Mouse (Mus musculus) neural tube, embryonic 10.5 days (tissue): Measurements from ENCODE around the gene Dpysl5.

Experiments used
- DNase-seq: peaks from one replicate; pipeline ENCODE4 v3.0.0-alpha.2; 2017; ENCODE audit warnings: low spot score; ENCODE audit errors: extremely low spot score

Dpysl5 gene

GRCm38 (mm10) chr5:30818758-30819309 lies 107.5 kb downstream of the Dpysl5 start:
- DNase-seq, result no peak

DNA sequence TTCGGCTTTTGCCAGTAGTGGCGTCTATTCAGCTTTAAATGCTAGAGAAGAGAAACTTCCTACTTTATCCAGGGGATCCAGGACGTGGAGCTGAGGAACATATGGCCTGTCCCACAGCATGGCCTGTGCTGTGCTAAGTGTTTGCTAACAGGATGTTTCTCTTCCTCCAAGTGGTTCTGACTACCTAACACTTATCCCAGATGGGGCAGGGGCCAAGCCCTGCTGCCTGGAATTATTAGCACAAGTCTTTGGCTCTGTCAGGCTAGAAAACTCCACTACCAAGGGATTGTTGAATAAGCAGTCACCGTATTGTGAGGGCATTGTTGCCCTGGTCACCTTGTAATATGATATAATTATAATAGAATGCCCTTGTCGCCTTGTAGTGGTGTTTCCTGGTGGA lies 111.3 kb downstream of the Dpysl5 start:
- DNase-seq, result no peak

GRCm38 (mm10) chr5:30823091-30823490 lies 111.7 kb downstream of the Dpysl5 start:
- no peak for DNase-seq

- DNase-seq, result no peak
These were observed 113.0 kb downstream of the Dpysl5 start for GRCm38 (mm10) chr5:30824124-30824988.

GRCm38 (mm10) chr5:30825166-30825565 lies 113.8 kb downstream of the Dpysl5 start:
- no peak for DNase-seq

DNA sequence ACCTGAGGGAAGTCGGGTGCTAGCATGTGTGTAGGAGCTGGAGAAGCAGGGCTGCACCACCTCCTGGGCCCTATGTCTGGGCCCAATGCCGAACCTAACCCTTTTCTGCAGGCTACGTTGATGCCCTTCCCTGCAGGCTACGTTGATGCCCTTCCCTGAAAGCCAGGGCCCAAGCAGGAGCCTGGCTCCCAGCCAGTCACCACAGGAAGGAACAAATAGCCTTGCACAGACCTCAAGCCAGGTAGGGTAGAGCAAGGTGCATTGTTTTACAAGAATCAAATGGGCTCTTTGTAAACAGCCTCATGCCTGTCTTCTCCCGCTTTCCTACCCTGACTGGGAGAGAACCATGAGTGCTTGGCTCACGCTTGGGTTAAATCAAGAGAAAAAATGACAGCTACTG lies 114.5 kb downstream of the Dpysl5 start:
- no peak for DNase-seq

GRCm38 (mm10) chr5:30833416-30833815 lies 122.1 kb downstream of the Dpysl5 start:
- DNase-seq, result no peak

DNA sequence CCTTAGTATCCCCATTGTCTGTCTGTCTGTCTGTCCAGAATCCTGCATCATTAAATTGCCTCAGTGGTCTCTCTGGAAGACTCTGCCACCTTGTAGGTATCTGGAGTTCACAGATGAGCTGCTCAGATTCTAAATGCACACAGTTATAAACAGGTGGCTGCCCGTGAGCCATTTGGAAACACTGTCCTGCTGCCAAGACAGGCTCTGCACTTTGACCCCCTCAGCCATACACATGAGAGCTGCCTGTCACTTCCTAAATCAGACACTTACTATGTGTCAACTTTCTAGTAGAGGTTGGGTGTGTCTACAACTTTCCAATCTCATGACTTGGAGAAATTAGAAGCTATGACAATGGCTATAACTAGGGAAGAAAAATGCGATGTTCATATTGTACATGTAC lies 128.4 kb downstream of the Dpysl5 start:
- DNase-seq, result no peak

DNA sequence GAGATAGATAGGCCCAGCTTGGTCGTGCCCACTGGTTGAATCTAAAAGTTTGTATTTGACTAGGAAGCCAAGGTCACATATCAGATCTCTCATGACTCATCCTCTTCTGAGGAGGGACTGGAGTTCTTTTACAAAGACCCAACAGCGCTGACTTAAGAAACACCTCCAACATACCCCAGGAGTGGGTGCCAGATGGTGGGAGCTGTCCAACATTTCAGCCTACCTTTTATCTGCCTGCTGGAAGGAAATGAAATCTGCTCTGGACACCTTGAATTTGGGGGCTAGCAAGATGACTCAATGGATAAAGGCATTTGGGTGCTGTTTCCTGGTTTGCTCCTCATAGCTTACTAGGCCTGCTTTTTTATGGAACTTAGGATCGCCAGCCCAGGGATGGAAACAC lies 130.5 kb downstream of the Dpysl5 start:
- DNase-seq, result no peak
